ENCODE assay signal across 35 mouse cellular contexts in genomic region chr11:76225051-76225450, GRCm38 (mm10). TPM values are rescaled to one million over a fixed set of nuclear protein-coding genes. Genes with fewer than 3 reads are reported as not detected.
"Had no signal": no experiment of that assay in that cellular context is flagged by ENCODE, and none has a peak within 500 bp of the region (broad histone marks: within the 10 kb centered on the region; RNA-seq: fewer than 3 reads in every experiment).

No protein-coding gene starts in this region.

- H3K4me1 ChIP-seq: heart, embryonic 15.5 days; hindbrain, embryonic 10.5 days; hindbrain, embryonic 12.5 days; hindbrain, embryonic 13.5 days; hindbrain, embryonic 15.5 days; intestine, embryonic 15.5 days; kidney, embryonic 15.5 days had no signal

- H3K9ac ChIP-seq: heart, embryonic 12.5 days; heart, embryonic 13.5 days; heart, embryonic 15.5 days; hindbrain, embryonic 12.5 days; hindbrain, embryonic 13.5 days; hindbrain, embryonic 14.5 days; hindbrain, embryonic 15.5 days; intestine, embryonic 15.5 days; kidney, embryonic 15.5 days had no signal

- DNase-seq: heart, postnatal 10 days; heart, postnatal 14 days; heart, postnatal 36 days; heart, postnatal 4 days; kidney, adult 11 months; kidney, adult 18-20 months; kidney, adult 2 months; kidney, adult 8-10 months; kidney, adult 9 months; kidney, postnatal 10 days; kidney, postnatal 14 days; kidney, postnatal 25 days; kidney, postnatal 36 days; kidney, postnatal 4 days; layer of hippocampus, adult 9-11 months; layer of hippocampus, postnatal 36 days had no signal

- H3K9me3 ChIP-seq: heart, embryonic 12.5 days; heart, embryonic 13.5 days; heart, embryonic 15.5 days; hindbrain, embryonic 10.5 days; hindbrain, embryonic 12.5 days; hindbrain, embryonic 13.5 days; hindbrain, embryonic 15.5 days; intestine, embryonic 15.5 days; kidney, embryonic 15.5 days had no signal

- H3K4me3 ChIP-seq: heart, embryonic 12.5 days; heart, embryonic 13.5 days; heart, embryonic 15.5 days; hindbrain, embryonic 10.5 days; hindbrain, embryonic 12.5 days; hindbrain, embryonic 13.5 days; hindbrain, embryonic 15.5 days; intestine, embryonic 15.5 days; kidney, embryonic 15.5 days; layer of hippocampus, adult 2 months; left cerebral cortex, adult 2 months had no signal

- ATAC-seq: hindbrain, embryonic 16.5 days; hindbrain, postnatal 0 days; intestine, embryonic 15.5 days; intestine, embryonic 16.5 days; intestine, postnatal 0 days had no signal

- H3K27ac ChIP-seq: heart, embryonic 13.5 days; heart, embryonic 15.5 days; hindbrain, embryonic 10.5 days; hindbrain, embryonic 12.5 days; hindbrain, embryonic 13.5 days; hindbrain, embryonic 14.5 days; hindbrain, embryonic 15.5 days; hindbrain, postnatal 0 days; intestine, embryonic 15.5 days; kidney, embryonic 15.5 days; kidney, postnatal 0 days; left cerebral cortex, adult 2 months had no signal

RNA-seq across cellular contexts. Expression of gene Dbil5, which starts 7.6 kb away (rescaled TPM):
- total RNA-seq: heart, postnatal 14 days; heart, postnatal 25 days; hindbrain, postnatal 0 days had no signal
- polyA plus RNA-seq: hindbrain, embryonic 11.5 days had no signal
